Mouse (Mus musculus) c-Kit-positive CD71-negative TER-119-negative erythroid progenitor cells, embryonic 14.5 days (primary cell): ENCODE data around the gene Hbb-y.
"Not testable (repeated sequence)": the region's sequence is repeated elsewhere in the genome, so short reads cannot be mapped to it uniquely, and the experiment has no call there.

Experiments used
- DNase-seq: peaks from one replicate; pipeline ENCODE4 v3.0.0-alpha.2; 2013; ENCODE audit warnings: low read depth

Hbb-y gene

GRCm38 (mm10) chr7:103813152-103813551 is 39.9 kb downstream of the Hbb-y start:
- DNase-seq = not testable (repeated sequence)

GRCm38 (mm10) chr7:103812174-103812573 is 40.8 kb downstream of the Hbb-y start:
- no peak for DNase-seq

- no peak for DNase-seq
Measured at GRCm38 (mm10) chr7:103811223-103811845, 41.7 kb downstream of the Hbb-y start.

GRCm38 (mm10) chr7:103810746-103811145 is 42.3 kb downstream of the Hbb-y start:
- DNase-seq = no peak

- DNase-seq = no peak
Measured at GRCm38 (mm10) chr7:103810296-103810695, 42.7 kb downstream of the Hbb-y start.

- DNase-seq = no peak
Measured at GRCm38 (mm10) chr7:103809801-103810155, 43.2 kb downstream of the Hbb-y start.

- no peak for DNase-seq
Measured at GRCm38 (mm10) chr7:103808971-103809800, 43.8 kb downstream of the Hbb-y start.

GRCm38 (mm10) chr7:103808120-103808519 is 44.9 kb downstream of the Hbb-y start:
- DNase-seq = not testable (repeated sequence)

GRCm38 (mm10) chr7:103806856-103807255 is 46.2 kb downstream of the Hbb-y start:
- no peak for DNase-seq
